Mouse (Mus musculus): ENCODE results near the gene Svbp.

The Svbp gene

GRCm38 (mm10) chr4:119194909-119195581 is at the start of gene Svbp:
Svbp (plus strand) TSS chr4:119195306.
- peak; percentile 93 for DNase-seq

GRCm38 (mm10) chr4:119146816-119147215 is 48.3 kb upstream of the Svbp start:
- no peak for DNase-seq

DNA sequence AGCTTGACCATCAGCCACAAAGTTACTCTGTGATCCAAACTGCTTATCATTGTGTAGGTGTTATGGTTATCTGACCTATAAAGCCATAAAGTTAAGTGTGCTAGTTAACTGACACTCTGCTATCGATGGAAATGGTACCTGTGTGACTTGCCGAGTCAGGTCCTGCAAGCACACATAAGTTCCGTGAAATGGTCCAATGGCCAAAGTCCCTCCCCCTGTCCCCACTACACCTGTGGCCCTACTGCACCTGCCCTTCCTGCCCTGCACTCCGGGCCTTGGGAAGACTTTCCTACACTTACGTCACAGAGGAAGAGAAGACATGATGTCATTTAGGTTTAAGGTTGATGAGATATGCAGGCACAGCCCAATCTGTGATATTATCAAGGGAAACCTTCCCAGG is 47.8 kb upstream of the Svbp start:
- no peak for DNase-seq

- DNase-seq, result no peak
Measured at GRCm38 (mm10) chr4:119148741-119149140, 46.4 kb upstream of the Svbp start.

DNA sequence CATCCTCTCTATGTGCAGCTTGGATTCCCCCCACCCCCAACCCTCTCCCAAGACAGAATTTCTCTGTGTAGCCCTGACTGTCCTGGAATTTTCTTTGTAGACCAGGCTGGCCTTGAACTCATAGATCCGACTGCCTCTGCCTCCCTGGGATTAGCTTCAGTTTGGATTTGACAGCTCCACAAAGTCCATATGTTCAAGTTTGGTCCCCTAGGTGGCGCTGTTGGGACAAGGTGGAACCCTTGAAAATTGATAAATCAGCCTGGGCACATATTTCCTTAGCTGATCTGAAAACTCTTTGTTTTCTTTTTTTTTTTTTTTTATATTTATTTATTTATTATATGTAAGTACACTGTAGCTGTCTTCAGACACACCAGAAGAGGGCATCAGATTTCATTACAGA is 37.9 kb upstream of the Svbp start:
- DNase-seq, result peak; percentile 83 to 85

DNA sequence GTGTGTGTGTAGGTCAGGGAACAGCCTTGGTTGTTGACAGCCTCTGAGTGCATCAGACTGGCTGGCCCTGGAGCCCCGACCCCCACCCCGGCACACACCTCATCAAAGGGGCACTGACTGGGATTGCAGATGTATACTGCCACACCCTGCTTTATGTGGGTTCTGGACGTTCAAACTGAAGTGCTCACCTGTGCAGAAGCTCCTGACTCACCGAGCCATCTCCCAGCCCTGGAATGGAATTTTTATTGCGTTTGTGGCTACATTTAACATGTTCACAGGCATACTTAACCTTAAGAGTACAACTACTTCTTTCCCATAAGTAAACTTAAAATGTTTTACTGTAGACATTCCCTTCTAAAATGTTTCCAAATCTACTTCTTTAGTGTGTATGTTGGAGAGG is 37.2 kb upstream of the Svbp start:
- no peak for DNase-seq

- DNase-seq, result no peak
Measured at GRCm38 (mm10) chr4:119161358-119161757, 33.7 kb upstream of the Svbp start.

GRCm38 (mm10) chr4:119162990-119163389 is 32.1 kb upstream of the Svbp start:
- no peak for DNase-seq

DNA sequence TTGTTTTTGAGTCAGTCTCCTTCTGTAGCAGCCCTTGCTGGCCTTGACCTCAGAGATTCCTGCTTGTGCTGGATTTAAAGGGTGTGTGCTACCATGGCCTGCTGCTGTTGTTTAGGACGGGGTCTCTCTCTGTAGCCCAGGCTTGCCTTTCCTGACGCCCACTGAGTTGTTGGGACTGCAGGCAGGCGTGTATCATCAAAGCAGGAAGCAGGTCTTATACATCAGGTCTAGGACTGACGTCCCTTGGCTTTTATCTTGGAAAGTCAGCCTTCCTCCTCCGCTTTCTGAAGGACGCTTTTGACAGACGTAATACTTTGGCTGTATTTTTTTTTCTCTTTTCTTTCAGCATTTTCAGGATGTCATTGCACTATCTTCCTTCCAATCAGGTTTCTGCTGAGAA is 29.2 kb upstream of the Svbp start:
- DNase-seq, result no peak

DNA sequence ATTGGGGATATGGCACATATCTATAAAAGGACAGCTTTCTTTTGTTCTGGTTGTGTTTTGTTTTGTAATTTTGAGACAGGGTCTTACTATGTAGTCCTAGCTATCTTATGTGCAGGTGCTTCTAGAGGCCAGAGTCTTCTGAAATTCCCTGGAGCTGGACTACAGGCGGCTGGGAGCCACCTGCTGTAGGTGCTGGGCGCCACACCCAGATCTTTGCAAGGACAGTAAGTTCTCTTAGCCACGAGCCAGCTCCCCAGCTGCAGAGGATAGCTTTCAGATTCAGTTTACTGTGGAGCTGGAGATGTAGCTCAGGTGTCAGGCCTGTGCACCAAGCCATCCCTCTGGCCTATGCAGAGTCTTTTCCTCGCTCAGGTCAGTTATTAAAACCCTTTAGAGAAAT is 28.0 kb upstream of the Svbp start:
- DNase-seq, result no peak

GRCm38 (mm10) chr4:119167663-119168062 is 27.4 kb upstream of the Svbp start:
- peak; percentile 93 to 95 for DNase-seq

GRCm38 (mm10) chr4:119172919-119173650 is 22.0 kb upstream of the Svbp start:
- peak in 1 of 2 experiments; percentile 31 for DNase-seq

DNA sequence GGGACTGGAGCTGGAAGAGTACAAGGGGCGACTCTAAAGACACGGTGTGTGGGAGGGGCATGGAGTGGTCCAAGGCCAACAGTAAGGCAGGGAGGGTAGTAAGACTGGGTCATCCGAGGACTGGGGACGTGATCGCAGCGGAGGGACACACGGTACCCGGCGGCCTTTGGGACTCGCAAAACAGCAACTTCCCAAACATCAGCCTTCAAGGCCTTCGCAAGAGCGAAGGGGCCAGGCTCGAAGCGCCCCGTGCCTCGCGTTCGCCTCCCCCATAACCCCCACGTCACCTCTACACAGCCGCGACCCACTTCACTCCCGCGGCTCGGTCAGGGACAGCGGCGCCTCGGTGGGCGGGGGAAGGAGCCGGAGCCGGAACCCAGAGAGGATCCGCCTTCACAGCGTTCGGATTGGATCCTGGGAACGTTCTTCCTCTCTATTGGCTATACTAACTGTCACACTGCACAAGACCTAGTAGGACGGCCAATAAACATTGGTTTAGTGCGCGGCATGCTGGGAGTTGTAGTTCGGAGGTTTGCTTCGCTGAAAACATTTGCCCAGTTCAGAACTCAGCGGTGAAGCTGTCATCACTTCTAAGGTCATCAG is 21.2 kb upstream of the Svbp start, which contains the start of gene Zfp691:
TSS of gene Zfp691 (minus strand) at position 345 of the 603 bp plus-strand sequence.
- peak; percentile 90 to 92 for DNase-seq

- DNase-seq, result no peak
Measured at GRCm38 (mm10) chr4:119177702-119178101, 17.4 kb upstream of the Svbp start.

DNA sequence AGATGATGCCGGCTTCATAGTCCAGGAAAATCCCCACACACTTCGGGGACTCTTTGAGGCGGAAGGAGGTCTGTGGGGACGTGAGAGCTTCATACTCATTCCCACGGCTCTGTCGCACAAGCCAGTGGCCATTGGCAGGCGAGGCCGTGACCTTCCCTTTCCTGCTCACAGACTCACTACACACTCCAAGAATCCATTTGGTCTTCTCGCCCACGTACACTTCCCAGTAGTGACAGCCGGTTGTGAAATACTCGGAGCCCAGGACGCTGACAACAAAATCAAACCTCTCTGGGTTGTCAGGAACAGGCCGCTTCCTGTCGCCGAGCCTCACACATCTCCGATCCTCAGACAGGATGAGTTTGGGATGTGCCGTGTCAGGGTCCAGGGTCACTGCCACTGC is 16.8 kb upstream of the Svbp start:
- DNase-seq, result no peak

GRCm38 (mm10) chr4:119180133-119180707 is 14.9 kb upstream of the Svbp start:
- no peak for DNase-seq

DNA sequence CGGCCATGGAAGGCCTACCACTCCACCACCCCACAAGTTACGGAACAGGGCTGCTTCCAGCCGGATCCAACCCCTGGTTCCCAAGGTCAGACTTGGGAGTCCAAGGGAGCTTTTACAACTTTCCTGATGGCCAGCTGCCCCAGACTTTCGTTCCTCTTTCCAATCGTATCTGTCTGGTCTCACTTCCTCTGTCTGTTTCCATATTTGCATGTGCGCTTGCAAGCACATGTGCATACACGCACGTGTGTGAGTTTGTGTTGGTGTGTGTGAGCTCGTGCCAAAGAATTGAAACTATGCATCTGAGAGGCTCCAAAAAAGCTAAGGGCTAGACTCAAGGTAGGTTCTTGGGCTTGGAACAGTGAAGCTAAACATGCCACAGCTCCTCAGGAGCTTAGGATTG is 13.7 kb upstream of the Svbp start:
- DNase-seq, result peak; percentile 72 to 73

DNA sequence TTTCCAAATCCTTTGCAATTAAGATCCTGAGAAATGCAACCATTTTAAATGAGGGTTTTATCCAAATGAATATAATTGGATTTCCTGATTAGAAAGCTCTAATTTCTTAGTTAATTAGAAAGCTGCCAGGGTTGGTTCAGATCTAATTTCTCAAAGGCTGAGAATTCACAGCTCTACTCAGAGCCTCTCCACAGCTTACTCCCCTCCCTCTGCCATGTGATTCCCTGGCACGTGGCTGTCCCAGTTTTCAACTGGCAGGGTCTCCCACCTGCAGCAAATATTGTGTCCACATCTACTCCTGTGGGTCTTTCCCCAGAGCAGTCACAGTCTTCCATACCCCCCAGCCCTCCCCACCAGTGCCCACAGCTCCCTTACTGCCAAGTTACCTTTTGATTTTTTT is 11.6 kb upstream of the Svbp start:
- DNase-seq, result no peak

GRCm38 (mm10) chr4:119185771-119186170 is 9.3 kb upstream of the Svbp start:
- no peak for DNase-seq

- DNase-seq, result peak; percentile 36 to 38
Measured at GRCm38 (mm10) chr4:119188060-119188785, 6.9 kb upstream of the Svbp start.

DNA sequence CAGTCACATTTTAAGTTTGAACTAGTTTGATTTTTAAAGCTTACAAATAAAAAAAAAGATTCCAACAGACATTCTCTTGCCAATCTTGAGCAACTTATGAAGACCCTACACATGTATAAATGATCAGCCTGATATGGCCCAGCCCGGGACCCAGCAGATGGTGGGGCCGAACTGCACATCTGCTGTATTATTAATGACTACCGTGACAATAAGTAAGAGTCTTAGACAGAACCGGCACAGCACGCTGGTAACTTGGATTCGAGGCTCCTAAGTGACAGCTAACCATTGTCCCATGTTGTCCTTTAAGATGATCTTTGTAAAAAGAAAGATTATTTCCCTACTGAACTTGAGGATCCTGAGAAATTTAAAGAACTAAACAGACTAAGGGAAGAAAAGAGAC is 5.7 kb upstream of the Svbp start:
- DNase-seq, result no peak

GRCm38 (mm10) chr4:119189864-119190263 is 5.2 kb upstream of the Svbp start, which contains the start of gene Ermap:
Ermap (minus strand) TSS chr4:119190011.
- no peak for DNase-seq

DNA sequence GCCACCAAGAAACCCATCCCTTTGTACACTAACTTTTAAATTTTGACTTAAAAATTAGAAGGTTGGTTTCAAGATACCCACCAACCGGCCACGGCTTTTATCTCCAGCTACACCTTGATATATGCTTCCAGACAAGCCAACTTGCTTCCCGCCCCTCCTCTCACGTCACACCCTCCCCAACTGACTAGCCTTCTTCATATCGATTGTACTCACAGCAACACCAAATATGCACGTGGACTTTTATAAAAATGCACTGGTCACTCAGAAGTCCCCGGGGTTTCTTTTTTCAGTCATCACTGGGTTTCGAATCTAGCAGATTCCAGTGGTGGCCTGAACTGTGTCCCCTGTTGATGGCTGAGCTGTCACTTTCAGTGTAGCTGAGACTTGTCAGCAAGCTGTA is 4.5 kb upstream of the Svbp start:
- no peak for DNase-seq

Measured in B cell, adult 2 months (primary cell).